Mouse (Mus musculus) forebrain, embryonic 16.5 days (tissue): ENCODE measurements at regions not wholly inside any gene's neighbourhood (a gene's known extent, or its start where the extent isn't known, plus 50 kb on each side); places are given as distances from the start of the nearest gene placed in this dataset. TPM values are rescaled to one million over a fixed set of nuclear protein-coding genes. Genes with fewer than 3 reads are reported as not detected.

Source experiments
- ATAC-seq: fragments of 200-750 bp; cut with Nextera tagmentation; 2 replicates; pipeline ENCODE4 v1.8.0; 2017; ENCODE audit warnings: mild to moderate bottlenecking, moderate library complexity
- H3K27ac ChIP-seq: fragments of 300-500 bp; sonication (generic); 2 replicates; pipeline ENCODE4 v1.5.1; 2014; ENCODE audit warnings: low read length, control low read depth
- H3K27me3 ChIP-seq: fragments of 300-500 bp; sonication (generic); replicated peaks from 2 replicates; pipeline ENCODE4 v1.6.1; 2014; ENCODE audit warnings: low read length; ENCODE audit not compliant: control insufficient read depth, insufficient read depth
- H3K36me3 ChIP-seq: fragments of 300-500 bp; sonication (generic); 2 replicates; pipeline ENCODE4 v1.6.1; 2014; ENCODE audit not compliant: control insufficient read depth, insufficient read depth
- H3K4me1 ChIP-seq: fragments of 300-500 bp; sonication (generic); replicated peaks from 2 replicates; pipeline ENCODE4 v1.6.1; 2014; ENCODE audit warnings: low read length; ENCODE audit not compliant: control insufficient read depth, insufficient read depth
- H3K4me2 ChIP-seq: fragments of 300-500 bp; sonication (generic); 2 replicates; pipeline ENCODE4 v1.6.1; 2014; ENCODE audit warnings: mild to moderate bottlenecking, low read length, control low read depth
- H3K4me3 ChIP-seq: fragments of 300-500 bp; sonication (generic); replicated peaks from 2 replicates; pipeline ENCODE4 v1.5.1; 2014; ENCODE audit warnings: mild to moderate bottlenecking, low read length, control low read depth
- H3K9ac ChIP-seq: fragments of 300-500 bp; sonication (generic); replicated peaks from 2 replicates; pipeline ENCODE4 v1.6.1; 2014; ENCODE audit warnings: low read depth, low read length, control low read depth
- H3K9me3 ChIP-seq: fragments of 300-500 bp; sonication (generic); 2 replicates; pipeline ENCODE4 v1.6.1; 2016; ENCODE audit warnings: low read length; ENCODE audit not compliant: control insufficient read depth
- WGBS: fragments of 180-500 bp; shearing (Covaris S2); extraction: QIAGEN DNeasy Blood & Tissue Kit; methylation state at CpG from one replicate; pipeline ENCODE4 v1.1.7; 2014; 5-methylcytosine and 5-hydroxymethylcytosine counted together
- microRNA-seq: library from miRNA; unstranded; fragments of <30 nt; microRNA quantifications from one replicate; pipeline ENCODE4, GENCODE M21; 2017

DNA sequence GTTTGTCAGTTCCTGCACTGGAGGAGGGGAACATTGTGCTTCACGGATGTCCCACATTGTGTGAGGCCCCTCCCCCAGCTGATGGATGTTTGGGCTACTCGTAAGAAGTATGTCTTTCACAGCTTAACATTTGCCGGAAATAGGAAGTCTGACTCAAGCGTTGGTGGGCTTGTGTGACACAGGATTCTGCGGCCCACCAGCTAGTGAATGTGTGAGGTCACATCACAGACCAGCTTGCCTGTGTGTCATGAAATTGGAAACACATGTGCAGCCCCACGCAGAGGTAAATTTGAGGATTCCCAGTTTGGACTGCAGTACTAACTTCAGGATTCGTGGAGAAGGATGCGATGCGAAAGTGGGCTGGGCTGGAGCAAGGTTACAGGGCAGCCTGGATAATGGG is 1126.6 kb upstream of the A1bg start:
- Histone ChIP-seq H3K9ac (no peak overlapping the region), H3K4me3 (no peak overlapping the region), H3K27ac (no peak overlapping the region), H3K9me3 (no peaks in the 10 kb centered on the region; the same call in 1 of the 2 replicates), H3K4me2 (no peak overlapping the region), H3K4me1 (no peaks in the 10 kb centered on the region), H3K27me3 (no peaks in the 10 kb centered on the region), H3K36me3 (no peaks in the 10 kb centered on the region)
- 85% methylated on average over 9 of the region's 9 CpGs for WGBS
- ATAC-seq: no peak

DNA sequence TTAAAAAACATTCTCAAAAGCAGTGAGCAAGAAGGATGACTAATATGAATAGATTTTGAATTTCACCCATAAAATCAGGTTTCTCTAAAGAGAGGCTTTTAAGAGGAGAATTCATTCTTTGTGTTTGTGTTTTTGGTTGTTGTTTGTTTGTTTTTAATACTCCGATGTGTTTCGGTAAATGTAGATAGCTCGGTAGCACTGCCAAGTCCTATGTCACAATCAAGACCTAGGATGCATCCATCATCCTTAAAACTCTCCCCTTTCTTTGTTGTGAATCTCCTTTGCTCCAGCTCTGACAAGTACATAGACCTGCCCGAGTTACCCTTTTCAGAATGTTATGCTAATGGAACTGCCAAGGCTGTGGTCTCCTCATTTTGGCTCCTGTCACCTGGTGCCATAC is 1126.2 kb upstream of the A1bg start:
- Histone ChIP-seq H3K4me3 (no peak overlapping the region), H3K36me3 (no peaks in the 10 kb centered on the region), H3K9ac (no peak overlapping the region), H3K27me3 (no peaks in the 10 kb centered on the region), H3K9me3 (no peaks in the 10 kb centered on the region; the same call in 1 of the 2 replicates), H3K4me2 (no peak overlapping the region), H3K4me1 (no peaks in the 10 kb centered on the region), H3K27ac (no peak overlapping the region)
- 89% methylated on average over 4 of the region's 4 CpGs for WGBS
- ATAC-seq: no peak

DNA sequence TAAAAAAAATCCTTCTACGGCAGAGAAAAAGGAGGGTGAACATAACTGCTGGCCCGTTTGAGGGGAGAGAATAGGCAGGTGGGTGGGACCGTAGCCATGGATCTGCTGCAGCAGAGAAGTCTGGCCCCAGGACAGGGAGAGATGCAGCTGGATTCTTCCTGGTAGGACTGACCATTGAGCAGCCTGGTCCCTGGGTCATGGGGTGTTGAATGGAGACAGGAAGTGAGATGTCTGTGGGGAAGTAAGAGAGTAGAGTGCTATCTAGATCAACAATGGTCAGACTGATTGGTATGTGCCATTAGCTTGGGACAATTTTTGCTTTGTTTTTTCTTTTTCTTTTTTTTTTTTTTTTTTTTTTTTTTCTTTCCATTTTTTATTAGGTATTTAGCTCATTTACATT is 1123.5 kb upstream of the A1bg start:
- Histone ChIP-seq H3K27ac (no peak overlapping the region), H3K4me3 (no peak overlapping the region), H3K9me3 (no peaks in the 10 kb centered on the region; the same call in 1 of the 2 replicates), H3K4me1 (no peaks in the 10 kb centered on the region), H3K4me2 (no peak overlapping the region), H3K27me3 (no peaks in the 10 kb centered on the region), H3K36me3 (no peaks in the 10 kb centered on the region), H3K9ac (no peak overlapping the region)
- WGBS: 83% methylated on average over 3 of the region's 3 CpGs
- ATAC-seq: no peak

DNA sequence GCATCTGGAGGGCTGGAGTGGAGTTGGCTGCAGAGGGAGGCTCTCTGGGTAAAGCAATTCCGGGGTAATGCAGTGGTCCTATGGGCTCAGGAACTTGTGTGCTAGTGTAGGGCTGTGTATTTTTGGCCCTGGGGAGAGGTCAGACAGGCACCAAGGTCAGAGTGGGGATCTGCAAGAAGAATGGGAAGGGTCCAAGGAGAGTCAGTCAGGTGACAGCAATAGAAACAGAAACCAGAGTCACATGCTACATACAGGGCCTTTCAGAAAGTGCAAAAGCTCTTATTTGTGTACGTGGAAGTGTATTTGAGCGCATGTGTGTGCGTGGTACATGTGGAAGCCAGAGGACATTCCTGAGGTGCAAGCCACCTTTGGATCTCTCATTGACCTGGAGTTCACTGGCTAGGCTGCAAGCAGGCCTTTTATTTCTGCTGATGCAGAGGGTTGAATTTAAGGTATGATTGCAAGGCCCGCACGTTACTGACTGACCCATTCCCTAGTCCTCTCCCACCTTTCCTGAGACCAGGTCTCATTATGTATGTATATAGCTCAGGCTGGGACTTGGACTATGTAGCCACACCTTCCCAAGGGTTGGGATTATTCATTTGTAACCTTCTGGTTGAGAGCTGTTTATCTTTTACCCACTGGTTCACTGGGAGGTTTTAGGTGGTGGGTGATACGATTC is 1122.0 kb upstream of the A1bg start:
- no peak overlapping the region for H3K4me3 ChIP-seq
- no peaks in the 10 kb centered on the region for H3K4me1 ChIP-seq
- no peaks in the 10 kb centered on the region for H3K27me3 ChIP-seq
- H3K9ac ChIP-seq: no peak overlapping the region
- WGBS: 94% methylated on average over 7 of the region's 7 CpGs
- H3K27ac ChIP-seq: no peak overlapping the region
- H3K4me2 ChIP-seq: no peak overlapping the region
- no peaks in the 10 kb centered on the region for H3K36me3 ChIP-seq
- no peaks in the 10 kb centered on the region for H3K9me3 ChIP-seq
- ATAC-seq: no peak

DNA sequence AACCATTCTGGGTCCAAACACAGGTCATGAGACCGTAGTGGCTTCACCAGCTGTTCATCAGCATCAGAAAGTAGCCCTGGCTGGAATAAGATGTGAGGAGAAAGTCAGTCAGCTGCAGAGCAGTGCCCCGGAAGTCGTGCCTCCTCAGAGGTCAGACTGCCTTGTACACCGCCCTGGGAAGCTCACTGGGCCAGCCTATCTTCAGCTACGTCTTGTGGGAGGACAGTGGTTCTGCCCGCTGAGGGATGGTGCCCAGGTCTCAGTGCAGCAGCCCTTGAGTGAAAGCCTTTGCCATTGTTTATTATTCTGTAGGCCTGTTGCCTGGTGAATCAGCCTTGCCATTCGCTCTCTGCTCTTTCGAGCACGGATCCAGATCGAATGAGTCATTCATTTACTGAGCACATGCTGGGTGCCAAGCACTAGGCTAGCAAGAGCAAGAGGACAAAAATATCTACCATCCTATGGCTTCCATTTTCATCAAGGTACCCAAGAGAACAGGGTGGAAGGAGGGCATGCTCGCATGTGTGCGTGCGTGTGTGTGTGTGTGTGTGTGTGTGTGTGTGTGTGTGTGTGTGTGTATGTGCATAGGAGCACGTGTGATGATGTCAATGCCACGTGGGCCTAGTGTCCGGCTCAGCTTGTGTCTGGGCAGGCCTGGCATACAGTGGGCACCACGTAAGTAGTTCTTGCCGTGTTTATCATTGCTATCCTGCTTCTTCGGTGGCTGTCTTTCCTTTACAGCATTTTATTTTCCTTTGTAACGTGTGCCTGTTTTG is 1121.0 kb upstream of the A1bg start:
- Histone ChIP-seq H3K9ac (no peak overlapping the region), H3K27me3 (no peaks in the 10 kb centered on the region), H3K4me2 (no peak overlapping the region), H3K36me3 (no peaks in the 10 kb centered on the region), H3K27ac (no peak overlapping the region), H3K9me3 (no peaks in the 10 kb centered on the region), H3K4me3 (no peak overlapping the region), H3K4me1 (no peaks in the 10 kb centered on the region)
- 84% methylated on average over 20 of the region's 20 CpGs for WGBS
- ATAC-seq: no peak

DNA sequence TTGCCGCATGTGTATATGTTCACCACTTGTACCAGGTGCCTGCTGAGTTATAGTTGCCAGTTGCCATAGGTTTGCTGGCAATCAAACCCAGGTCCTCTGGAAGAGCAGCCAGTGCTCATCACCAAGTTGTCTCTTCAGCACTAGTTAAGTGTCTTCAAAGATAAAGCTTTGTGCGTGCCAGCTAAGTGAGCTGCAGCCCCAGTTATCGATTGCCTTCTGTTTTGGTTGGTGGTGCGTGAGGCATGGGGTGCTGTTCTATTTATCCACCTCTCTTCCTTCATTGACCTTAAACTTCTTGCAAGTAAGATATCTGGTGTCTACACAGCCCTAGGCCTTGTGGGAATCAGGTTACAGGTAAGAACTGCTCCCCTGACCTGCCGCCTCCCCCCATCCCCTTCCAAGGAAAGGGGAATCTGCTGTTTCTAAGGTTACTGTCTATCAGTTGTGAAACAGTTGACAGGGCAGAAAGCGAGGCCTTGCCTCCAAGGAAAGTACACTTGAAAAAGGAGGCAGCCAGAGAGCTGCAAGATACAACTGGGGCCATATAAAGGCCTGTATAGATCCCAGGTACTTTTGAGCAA is 1120.2 kb upstream of the A1bg start:
- Histone ChIP-seq H3K4me2 (no peak overlapping the region), H3K4me3 (no peak overlapping the region), H3K9me3 (no peaks in the 10 kb centered on the region), H3K9ac (no peak overlapping the region), H3K27me3 (no peaks in the 10 kb centered on the region), H3K27ac (no peak overlapping the region), H3K36me3 (no peaks in the 10 kb centered on the region), H3K4me1 (0 out of 2 replicates have a peak, but pooled peaks cover 5% of the 10 kb centered on the region)
- ATAC-seq: no peak
- WGBS: 93% methylated on average over 6 of the region's 6 CpGs

Small RNAs in the stretch of these regions (microRNA-seq; reads per million reads assigned to microRNA genes)
- not detected for gene Gm24810
